Mouse (Mus musculus) ES-Bruce4 (cell line): Measurements from ENCODE around the gene Brca1.

Source experiments
- CTCF ChIP-seq: IDR thresholded peaks from one replicate; pipeline ENCODE4 v1.8.1; 2011; ENCODE audit warnings: low read depth, low read length
- POLR2A ChIP-seq: IDR thresholded peaks from one replicate; pipeline ENCODE4 v1.8.1; 2011; ENCODE audit warnings: low read length; ENCODE audit not compliant: insufficient read depth

GRCm38 (mm10) chr11:101477552-101478211 is 74.1 kb downstream of the Brca1 start:
- no peak for TF ChIP-seq POLR2A
- no peak for TF ChIP-seq CTCF
